ENCODE assay signal across 28 mouse cellular contexts in genomic region chr7:81881600-81881999, GRCm38 (mm10). TPM values are rescaled to one million over a fixed set of nuclear protein-coding genes. Genes with fewer than 3 reads are reported as not detected.
DNase-seq lines count a peak whose midpoint lies in the region; ATAC-seq and TF ChIP-seq lines count a peak whose summit lies in the region.
"Had no signal": no experiment of that assay in that cellular context is flagged by ENCODE, and none has a peak within 500 bp of the region (broad histone marks: within the 10 kb centered on the region; RNA-seq: fewer than 3 reads in every experiment).

No protein-coding gene starts in this region.

- no peaks in the 10 kb centered on the region for H3K79me2 ChIP-seq in heart, adult 2 months (replicated peaks; ENCODE audit: control insufficient read depth, insufficient read depth, low read length)

- peaks cover 4% of the 10 kb centered on the region for H3K4me1 ChIP-seq in heart, embryonic 16.5 days (ENCODE audit: control insufficient read depth, insufficient read depth, low read length)
- no peaks in the 10 kb centered on the region for H3K4me1 ChIP-seq in heart, adult 2 months (ENCODE audit: control insufficient read depth, insufficient read depth, low read length)
- peaks cover 19% of the 10 kb centered on the region for H3K4me1 ChIP-seq in thymus, adult 2 months (replicated peaks; ENCODE audit: control insufficient read depth, insufficient read depth, low read length)
- H3K4me1 ChIP-seq in lung, postnatal 0 days (ENCODE audit: insufficient read depth, low read depth, low read length), result no peaks in the 10 kb centered on the region
- H3K4me1 ChIP-seq in intestine, embryonic 16.5 days (ENCODE audit: control insufficient read depth, insufficient read depth, low read length), result no peaks in the 10 kb centered on the region
- H3K4me1 ChIP-seq: forebrain, embryonic 15.5 days; hindbrain, embryonic 15.5 days; liver, embryonic 15.5 days; midbrain, embryonic 12.5 days had no signal

- H3K36me3 ChIP-seq in heart, embryonic 16.5 days (ENCODE audit: control insufficient read depth, insufficient read depth), result peaks cover 3% of the 10 kb centered on the region; the same call in 1 of the 2 replicates
- H3K36me3 ChIP-seq in heart, adult 2 months (ENCODE audit: control insufficient read depth, insufficient read depth, low read length), result no peaks in the 10 kb centered on the region
- peaks cover 19% of the 10 kb centered on the region for H3K36me3 ChIP-seq in thymus, adult 2 months (ENCODE audit: control insufficient read depth, insufficient read depth, low read length)
- H3K36me3 ChIP-seq in lung, postnatal 0 days (ENCODE audit: insufficient read depth, low read length), result no peaks in the 10 kb centered on the region
- no peaks in the 10 kb centered on the region for H3K36me3 ChIP-seq in intestine, embryonic 16.5 days (ENCODE audit: control insufficient read depth, insufficient read depth, low read length)
- H3K36me3 ChIP-seq: liver, embryonic 15.5 days had no signal

- intact Hi-C loops in heart, adult 2 months (cut with DNase I), result no loop called here

- H3K9ac ChIP-seq in heart, embryonic 16.5 days (ENCODE audit: low read length), result 0 out of 2 replicates have a peak overlapping the region, but pooled peaks have one; percentile 30
- H3K9ac ChIP-seq in heart, adult 2 months (ENCODE audit: low read depth, low read length), result no peak overlapping the region
- no peak overlapping the region for H3K9ac ChIP-seq in lung, postnatal 0 days (replicated peaks; ENCODE audit: low read depth)
- H3K9ac ChIP-seq in intestine, embryonic 16.5 days (ENCODE audit: low read depth, low read length), result no peak overlapping the region
- H3K9ac ChIP-seq: embryonic facial prominence, embryonic 13.5 days; forebrain, embryonic 15.5 days; hindbrain, embryonic 15.5 days; liver, embryonic 15.5 days; midbrain, embryonic 12.5 days had no signal

- 60% methylated on average over 3 of the region's 3 CpGs for WGBS in heart, embryonic 16.5 days
- WGBS in heart, adult 2 months, result 72% methylated on average over 3 of the region's 3 CpGs
- 80% methylated on average over 3 of the region's 3 CpGs for WGBS in thymus, adult 2 months
- 52% methylated on average over 3 of the region's 3 CpGs for WGBS in lung, postnatal 0 days
- WGBS in intestine, embryonic 16.5 days, result 65% methylated on average over 3 of the region's 3 CpGs

- TF ChIP-seq EP300 in heart, adult 2 months (IDR thresholded peaks at IDR 0.05; ENCODE audit: insufficient read depth, low read depth, low read length), result no peak
- no peak for TF ChIP-seq EP300 in lung, postnatal 0 days (IDR thresholded peaks at IDR 0.05)

- no peak for TF ChIP-seq POLR2A in heart, adult 2 months (IDR thresholded peaks at IDR 0.05; ENCODE audit: insufficient read depth, low read depth, low read length)
- TF ChIP-seq POLR2A in thymus, adult 2 months (IDR thresholded peaks at IDR 0.05; ENCODE audit: control insufficient read depth, extremely low read depth, insufficient read depth, low read length, poor library complexity), result no peak

- DNase-seq in heart, adult 2 months, result no peak
- no peak for DNase-seq in thymus, adult 2 months
- DNase-seq in thymus, postnatal 36 days, result no peak
- DNase-seq in adrenal gland, postnatal 14 days, result peak; percentile 89
- DNase-seq in testis, postnatal 14 days (ENCODE audit: low spot score), result peak; percentile 84
- no peak for DNase-seq in lung, postnatal 0 days (ENCODE audit: low spot score)
- DNase-seq: cerebellum, adult 9-11 months; gastrocnemius, postnatal 25 days; heart, postnatal 36 days; kidney, postnatal 10 days had no signal

- no peak for TF ChIP-seq CTCF in heart, adult 2 months (IDR thresholded peaks at IDR 0.05)
- TF ChIP-seq CTCF in thymus, adult 2 months (IDR thresholded peaks at IDR 0.05; ENCODE audit: borderline replicate concordance, control insufficient read depth, extremely low read depth, insufficient read depth, low read length, poor library complexity), result no peak
- no peak for TF ChIP-seq CTCF in lung, postnatal 0 days (IDR thresholded peaks at IDR 0.05)

- H3K9me3 ChIP-seq in heart, embryonic 16.5 days (replicated peaks; ENCODE audit: control insufficient read depth, low read length), result no peaks in the 10 kb centered on the region
- no peaks in the 10 kb centered on the region for H3K9me3 ChIP-seq in lung, postnatal 0 days (ENCODE audit: low read length)
- H3K9me3 ChIP-seq in intestine, embryonic 16.5 days (ENCODE audit: control insufficient read depth, low read length), result no peaks in the 10 kb centered on the region
- H3K9me3 ChIP-seq: embryonic facial prominence, embryonic 13.5 days; forebrain, embryonic 15.5 days; hindbrain, embryonic 15.5 days; liver, embryonic 15.5 days; midbrain, embryonic 12.5 days had no signal

- no peak overlapping the region for H3K4me2 ChIP-seq in heart, embryonic 16.5 days (ENCODE audit: low read depth, low read length)
- H3K4me2 ChIP-seq in lung, postnatal 0 days (replicated peaks; ENCODE audit: low read depth, low read length), result no peak overlapping the region
- H3K4me2 ChIP-seq in intestine, embryonic 16.5 days (ENCODE audit: low read depth, low read length), result no peak overlapping the region
- H3K4me2 ChIP-seq: embryonic facial prominence, embryonic 13.5 days; forebrain, embryonic 15.5 days; heart, embryonic 11.5 days; hindbrain, embryonic 15.5 days; liver, embryonic 15.5 days; midbrain, embryonic 12.5 days had no signal

- H3K4me3 ChIP-seq in heart, embryonic 16.5 days (ENCODE audit: low read length), result no peak overlapping the region
- H3K4me3 ChIP-seq in heart, adult 2 months, result no peak overlapping the region
- H3K4me3 ChIP-seq in thymus, adult 2 months (ENCODE audit: control insufficient read depth, insufficient read depth, low read length), result no peak overlapping the region
- H3K4me3 ChIP-seq in lung, postnatal 0 days (ENCODE audit: low read depth, low read length), result no peak overlapping the region
- H3K4me3 ChIP-seq in intestine, embryonic 16.5 days (ENCODE audit: low read length), result no peak overlapping the region
- H3K4me3 ChIP-seq: embryonic facial prominence, embryonic 13.5 days; forebrain, embryonic 15.5 days; hindbrain, embryonic 15.5 days; liver, embryonic 15.5 days; midbrain, embryonic 12.5 days; myocyte had no signal

- peak overlapping the region; percentile 49; the same call in 1 of the 2 replicates for H3K27ac ChIP-seq in heart, embryonic 16.5 days (ENCODE audit: low read length)
- no peak overlapping the region for H3K27ac ChIP-seq in heart, adult 2 months
- H3K27ac ChIP-seq in thymus, adult 2 months (ENCODE audit: control insufficient read depth, insufficient read depth, low read length), result peak overlapping the region; percentile 70; the same call in 1 of the 2 replicates
- no peak overlapping the region for H3K27ac ChIP-seq in lung, postnatal 0 days (ENCODE audit: low read length)
- H3K27ac ChIP-seq in intestine, embryonic 16.5 days (ENCODE audit: low read length), result no peak overlapping the region
- H3K27ac ChIP-seq: embryonic facial prominence, embryonic 13.5 days; forebrain, embryonic 15.5 days; hindbrain, embryonic 15.5 days; liver, embryonic 15.5 days; midbrain, embryonic 12.5 days had no signal

- H3K27me3 ChIP-seq in heart, embryonic 16.5 days (ENCODE audit: control insufficient read depth, insufficient read depth, low read length), result no peaks in the 10 kb centered on the region
- no peaks in the 10 kb centered on the region for H3K27me3 ChIP-seq in heart, adult 2 months (ENCODE audit: control insufficient read depth, insufficient read depth, low read length)
- H3K27me3 ChIP-seq in thymus, adult 2 months (ENCODE audit: control insufficient read depth, insufficient read depth, low read length), result no peaks in the 10 kb centered on the region
- H3K27me3 ChIP-seq in lung, postnatal 0 days (replicated peaks; ENCODE audit: insufficient read depth, low read length), result no peaks in the 10 kb centered on the region
- no peaks in the 10 kb centered on the region for H3K27me3 ChIP-seq in intestine, embryonic 16.5 days (replicated peaks; ENCODE audit: control insufficient read depth, insufficient read depth, low read length)
- H3K27me3 ChIP-seq: embryonic facial prominence, embryonic 13.5 days; forebrain, embryonic 15.5 days; hindbrain, embryonic 15.5 days; midbrain, embryonic 12.5 days had no signal

- no peak for ATAC-seq in heart, embryonic 16.5 days (replicated peaks; ENCODE audit: extremely low read depth, insufficient read depth, low FRiP score)
- ATAC-seq in lung, postnatal 0 days, result no peak
- ATAC-seq in intestine, embryonic 16.5 days, result no peak
- ATAC-seq: forebrain, embryonic 15.5 days; intestine, postnatal 0 days had no signal

RNA-seq across cellular contexts. Expression of gene Tm6sf1, which starts 22.8 kb away (rescaled TPM):
- 35.6 and 44.4 TPM in 2 replicates for polyA plus RNA-seq in heart, embryonic 16.5 days (2015; fragmentation: Nextera tagmentation; extraction: Ambion mirVana)
- 10 to 100 TPM in 1 of 2 experiments, 1 to 10 TPM in 1; 9.1 to 12.6 TPM for total RNA-seq in heart, adult 2 months (2021)
- polyA plus RNA-seq in heart, adult 2 months (2012; rRNA removed), result 21.4 and 28.5 TPM in 2 replicates
- polyA plus RNA-seq in thymus, adult 2 months (2012; rRNA removed), result 210 and 229 TPM in 2 replicates
- 13.3 and 16.5 TPM in 2 replicates for total RNA-seq in adrenal gland, postnatal 14 days (2021)
- polyA plus RNA-seq in lung, postnatal 0 days (2015; fragmentation: Nextera tagmentation; extraction: Ambion mirVana), result 12.8 and 14.4 TPM in 2 replicates
- polyA plus RNA-seq in intestine, embryonic 16.5 days (2015; fragmentation: Nextera tagmentation; extraction: Ambion mirVana), result 18.0 TPM in 2 replicates

RNA-seq across cellular contexts. Expression of gene Gm10160, which starts 26.0 kb away (rescaled TPM):
- polyA plus RNA-seq in heart, embryonic 16.5 days (2015; fragmentation: Nextera tagmentation; extraction: Ambion mirVana), result not detected in 2 replicates
- not detected for total RNA-seq in heart, adult 2 months (2021)
- not detected in 2 replicates for polyA plus RNA-seq in heart, adult 2 months (2012; rRNA removed)
- not detected in 2 replicates for polyA plus RNA-seq in thymus, adult 2 months (2012; rRNA removed)
- not detected in 2 replicates for total RNA-seq in adrenal gland, postnatal 14 days (2021)
- polyA plus RNA-seq in lung, postnatal 0 days (2015; fragmentation: Nextera tagmentation; extraction: Ambion mirVana), result not detected in 2 replicates
- not detected in 2 replicates for polyA plus RNA-seq in intestine, embryonic 16.5 days (2015; fragmentation: Nextera tagmentation; extraction: Ambion mirVana)
- total RNA-seq: adrenal gland, postnatal 4 days; gastrocnemius, postnatal 25 days; heart, postnatal 36 days; layer of hippocampus, adult 18-20 months; layer of hippocampus, postnatal 25 days; left cerebral cortex, postnatal 14 days had no signal
- polyA plus RNA-seq: embryonic facial prominence, embryonic 13.5 days; forebrain, embryonic 15.5 days; heart, embryonic 11.5 days; hindbrain, embryonic 15.5 days; intestine, postnatal 0 days; limb, embryonic 14.5 days; liver, embryonic 15.5 days; lung, embryonic 16.5 days; midbrain, embryonic 12.5 days; myocyte; neural tube, embryonic 14.5 days; small intestine, adult 2 months had no signal

RNA-seq across cellular contexts. Expression of gene Btbd1, which starts 52.4 kb away (rescaled TPM):
- 86.7 and 87.0 TPM in 2 replicates for polyA plus RNA-seq in heart, embryonic 16.5 days (2015; fragmentation: Nextera tagmentation; extraction: Ambion mirVana)
- 100 to 1,000 TPM; 128 to 146 TPM for total RNA-seq in heart, adult 2 months (2021)
- 50.6 and 118 TPM in 2 replicates for polyA plus RNA-seq in heart, adult 2 months (2012; rRNA removed)
- 37.5 and 45.2 TPM in 2 replicates for polyA plus RNA-seq in thymus, adult 2 months (2012; rRNA removed)
- total RNA-seq in adrenal gland, postnatal 14 days (2021), result 136 and 144 TPM in 2 replicates
- 51.8 and 54.3 TPM in 2 replicates for polyA plus RNA-seq in lung, postnatal 0 days (2015; fragmentation: Nextera tagmentation; extraction: Ambion mirVana)
- polyA plus RNA-seq in intestine, embryonic 16.5 days (2015; fragmentation: Nextera tagmentation; extraction: Ambion mirVana), result 23.0 and 44.7 TPM in 2 replicates

RNA-seq across cellular contexts. Expression of gene Hdgfl3, which starts 52.7 kb away (rescaled TPM):
- polyA plus RNA-seq in heart, embryonic 16.5 days (2015; fragmentation: Nextera tagmentation; extraction: Ambion mirVana), result 9.7 and 9.9 TPM in 2 replicates
- total RNA-seq in heart, adult 2 months (2021), result 1 to 10 TPM; 7.8 to 8.0 TPM
- polyA plus RNA-seq in heart, adult 2 months (2012; rRNA removed), result 1.8 and 2.8 TPM in 2 replicates
- 5.1 TPM in 2 replicates for polyA plus RNA-seq in thymus, adult 2 months (2012; rRNA removed)
- total RNA-seq in adrenal gland, postnatal 14 days (2021), result 13.6 and 15.8 TPM in 2 replicates
- polyA plus RNA-seq in lung, postnatal 0 days (2015; fragmentation: Nextera tagmentation; extraction: Ambion mirVana), result 6.1 and 6.4 TPM in 2 replicates
- 6.3 and 6.7 TPM in 2 replicates for polyA plus RNA-seq in intestine, embryonic 16.5 days (2015; fragmentation: Nextera tagmentation; extraction: Ambion mirVana)

Comparison
In these comparisons a context has a peak if more than half of its experiments do, and no peak if none do; other contexts are left out.
1. H3K27ac ChIP-seq: peak in heart, embryonic 16.5 days (single experiment) and thymus, adult 2 months (single experiment); none in heart, adult 2 months (single experiment), lung, postnatal 0 days (single experiment) and intestine, embryonic 16.5 days (single experiment).
2. DNase-seq: peak in adrenal gland, postnatal 14 days (single experiment) and testis, postnatal 14 days (single experiment); none in heart, adult 2 months (0 of 2), thymus, adult 2 months (single experiment), thymus, postnatal 36 days (0 of 2) and lung, postnatal 0 days (single experiment).